Comparison of ENCODE assay signal across 19 mouse cellular contexts in genomic region chr4:55887581-55887980, GRCm38 (mm10).
"Had no signal": no experiment of that assay in that cellular context is flagged by ENCODE, and none has a peak within 500 bp of the region (broad histone marks: within the 10 kb centered on the region; RNA-seq: fewer than 3 reads in every experiment).

No protein-coding gene starts in this region.

- H3K9ac ChIP-seq: lung, embryonic 14.5 days; midbrain, embryonic 12.5 days; neural tube, embryonic 13.5 days; neural tube, embryonic 15.5 days had no signal

- ATAC-seq: midbrain, embryonic 16.5 days had no signal

- H3K4me2 ChIP-seq: lung, embryonic 14.5 days; midbrain, embryonic 12.5 days; neural tube, embryonic 13.5 days; neural tube, embryonic 15.5 days had no signal

- DNase-seq: lung, adult 18-20 months; lung, embryonic 14.5 days; lung, postnatal 10 days; lung, postnatal 4 days; midbrain, embryonic 14.5 days; retina, postnatal 1 day; right cerebral cortex, adult 18-20 months; right cerebral cortex, postnatal 25 days; right cerebral cortex, postnatal 4 days; spleen, adult 18-20 months; thymus, adult 18-20 months; thymus, postnatal 14 days; thymus, postnatal 36 days had no signal

- H3K27me3 ChIP-seq: midbrain, embryonic 12.5 days; neural tube, embryonic 13.5 days; neural tube, embryonic 15.5 days had no signal

- H3K9me3 ChIP-seq: midbrain, embryonic 10.5 days; midbrain, embryonic 12.5 days; neural tube, embryonic 13.5 days; neural tube, embryonic 15.5 days had no signal

- H3K4me1 ChIP-seq: midbrain, embryonic 10.5 days; midbrain, embryonic 12.5 days; neural tube, embryonic 13.5 days; neural tube, embryonic 15.5 days had no signal

- H3K4me3 ChIP-seq: midbrain, embryonic 10.5 days; midbrain, embryonic 12.5 days; myocyte; neural tube, embryonic 13.5 days; neural tube, embryonic 15.5 days had no signal

- H3K36me3 ChIP-seq: midbrain, embryonic 10.5 days; midbrain, embryonic 12.5 days; neural tube, embryonic 13.5 days; neural tube, embryonic 15.5 days had no signal

- H3K27ac ChIP-seq: midbrain, embryonic 10.5 days; midbrain, embryonic 12.5 days; neural tube, embryonic 13.5 days; neural tube, embryonic 15.5 days had no signal
